Mouse (Mus musculus) liver, embryonic 16.5 days (tissue): ENCODE data around the gene Dennd1a. TPM values are rescaled to one million over a fixed set of nuclear protein-coding genes. Genes with fewer than 3 reads are reported as not detected.

Experiments
- ATAC-seq: fragments of 200-750 bp; cut with Nextera tagmentation; 2 replicates; pipeline ENCODE4 v1.8.0; 2017; ENCODE audit warnings: low read depth, mild to moderate bottlenecking, moderate number of reproducible peaks, moderate library complexity
- H3K27ac ChIP-seq: fragments of 300-500 bp; sonication (generic); 2 replicates; pipeline ENCODE4 v1.5.1; 2014; ENCODE audit warnings: mild to moderate bottlenecking, low read length
- H3K27me3 ChIP-seq: fragments of 300-500 bp; sonication (generic); 2 replicates; pipeline ENCODE4 v1.6.1; 2014; ENCODE audit warnings: low read depth, low read length, mixed read lengths; ENCODE audit not compliant: control insufficient read depth, insufficient read depth
- H3K36me3 ChIP-seq: fragments of 300-500 bp; sonication (generic); 2 replicates; pipeline ENCODE4 v1.6.1; 2014; ENCODE audit warnings: mild to moderate bottlenecking; ENCODE audit not compliant: control insufficient read depth, insufficient read depth
- H3K4me1 ChIP-seq: fragments of 300-500 bp; sonication (generic); 2 replicates; pipeline ENCODE4 v1.6.1; 2014; ENCODE audit warnings: low read depth, low read length, mixed read lengths; ENCODE audit not compliant: control insufficient read depth
- H3K4me2 ChIP-seq: fragments of 300-500 bp; sonication (generic); 2 replicates; pipeline ENCODE4 v1.6.1; 2014; ENCODE audit warnings: low read depth, low read length, mixed read lengths
- H3K4me3 ChIP-seq: fragments of 300-500 bp; sonication (generic); 2 replicates; pipeline ENCODE4 v1.5.1; 2014; ENCODE audit warnings: low read depth, mild to moderate bottlenecking, low read length
- H3K9ac ChIP-seq: fragments of 300-500 bp; sonication (generic); 2 replicates; pipeline ENCODE4 v1.6.1; 2014; ENCODE audit warnings: low read depth, low read length
- H3K9me3 ChIP-seq: fragments of 300-500 bp; sonication (generic); replicated peaks from 2 replicates; pipeline ENCODE4 v1.6.1; 2016; ENCODE audit warnings: low read length; ENCODE audit not compliant: control insufficient read depth
- WGBS: fragments of 180-500 bp; shearing (Covaris S2); extraction: QIAGEN DNeasy Blood & Tissue Kit; methylation state at CpG from one replicate; pipeline ENCODE4 v1.1.7; 2014; ENCODE audit not compliant: insufficient replicate concordance; 5-methylcytosine and 5-hydroxymethylcytosine counted together
- polyA plus RNA-seq: library from polyadenylated mRNA; unstranded; fragments of >200 nt; fragmentation: Nextera tagmentation; extraction: Ambion mirVana; gene quantifications from 2 replicates; pipeline ENCODE4 v1.2.1, GENCODE M21; 2015

The Dennd1a gene
- polyA plus RNA-seq, 1 experiment from 2014 or later = 7.9 TPM

DNA sequence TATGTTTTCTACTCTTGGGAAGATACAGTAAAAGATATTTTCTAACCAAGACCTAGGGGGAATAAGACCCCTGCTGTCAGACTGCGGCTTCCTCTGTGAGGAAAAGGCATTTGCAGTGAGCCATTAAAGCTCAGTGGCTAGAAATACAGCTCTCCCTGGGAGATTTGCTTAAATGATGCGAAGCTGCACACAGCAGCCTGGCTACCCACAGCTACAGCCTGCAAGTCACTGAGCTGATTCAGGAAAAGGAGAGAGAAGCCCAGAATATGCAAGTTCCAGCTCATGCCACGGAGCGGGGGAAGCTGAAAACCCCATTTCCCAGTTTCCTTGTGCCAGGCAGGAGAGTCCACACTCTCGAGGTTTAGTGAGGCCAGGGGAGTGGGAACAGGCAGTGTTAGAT lies 465.1 kb downstream of the Dennd1a start:
- Histone ChIP-seq H3K36me3 (no peaks in the 10 kb centered on the region), H3K27me3 (no peaks in the 10 kb centered on the region), H3K4me2 (no peak overlapping the region), H3K9ac (no peak overlapping the region), H3K4me3 (no peak overlapping the region), H3K4me1 (no peaks in the 10 kb centered on the region), H3K9me3 (no peaks in the 10 kb centered on the region), H3K27ac (no peak overlapping the region)
- ATAC-seq = no peak
- WGBS = 65% methylated on average over 5 of the region's 5 CpGs

GRCm38 (mm10) chr2:37819526-37820152 lies 467.6 kb downstream of the Dennd1a start:
- H3K27me3 ChIP-seq = no peaks in the 10 kb centered on the region
- H3K9me3 ChIP-seq = no peaks in the 10 kb centered on the region
- no peak overlapping the region for H3K4me3 ChIP-seq
- no peak for ATAC-seq
- H3K4me1 ChIP-seq = no peaks in the 10 kb centered on the region
- 62% methylated on average over 4 of the region's 4 CpGs for WGBS
- no peaks in the 10 kb centered on the region for H3K36me3 ChIP-seq
- H3K9ac ChIP-seq = no peak overlapping the region
- H3K4me2 ChIP-seq = no peak overlapping the region
- no peak overlapping the region for H3K27ac ChIP-seq

- H3K4me1 ChIP-seq = no peaks in the 10 kb centered on the region
- no peaks in the 10 kb centered on the region for H3K27me3 ChIP-seq
- no peak overlapping the region for H3K27ac ChIP-seq
- 36% methylated on average over 5 of the region's 5 CpGs for WGBS
- H3K4me3 ChIP-seq = no peak overlapping the region
- no peaks in the 10 kb centered on the region for H3K36me3 ChIP-seq
- no peak overlapping the region for H3K4me2 ChIP-seq
- no peak overlapping the region for H3K9ac ChIP-seq
- no peaks in the 10 kb centered on the region for H3K9me3 ChIP-seq
- ATAC-seq = no peak
Observed at GRCm38 (mm10) chr2:37818761-37819525, 468.2 kb downstream of the Dennd1a start.

- ATAC-seq = peak; percentile 51; the same call in 1 of the 2 replicates
Observed at GRCm38 (mm10) chr2:37815676-37816075, 471.5 kb downstream of the Dennd1a start.

GRCm38 (mm10) chr2:37814820-37815361 lies 472.3 kb downstream of the Dennd1a start:
- WGBS = 73% methylated on average over 8 of the region's 8 CpGs
- Histone ChIP-seq H3K36me3 (no peaks in the 10 kb centered on the region), H3K9me3 (no peaks in the 10 kb centered on the region), H3K9ac (no peak overlapping the region), H3K4me3 (no peak overlapping the region), H3K27ac (no peak overlapping the region), H3K4me2 (no peak overlapping the region), H3K4me1 (no peaks in the 10 kb centered on the region), H3K27me3 (no peaks in the 10 kb centered on the region)
- no peak for ATAC-seq

More at GRCm38 (mm10) chr2:37815676-37816075, 471.5 kb downstream of the Dennd1a start:
- Histone ChIP-seq H3K4me3 (no peak overlapping the region), H3K27ac (no peak overlapping the region), H3K4me2 (no peak overlapping the region), H3K9me3 (no peaks in the 10 kb centered on the region), H3K9ac (no peak overlapping the region), H3K27me3 (no peaks in the 10 kb centered on the region), H3K36me3 (no peaks in the 10 kb centered on the region), H3K4me1 (no peaks in the 10 kb centered on the region)
- 18% methylated on average over 3 of the region's 3 CpGs for WGBS

DNA sequence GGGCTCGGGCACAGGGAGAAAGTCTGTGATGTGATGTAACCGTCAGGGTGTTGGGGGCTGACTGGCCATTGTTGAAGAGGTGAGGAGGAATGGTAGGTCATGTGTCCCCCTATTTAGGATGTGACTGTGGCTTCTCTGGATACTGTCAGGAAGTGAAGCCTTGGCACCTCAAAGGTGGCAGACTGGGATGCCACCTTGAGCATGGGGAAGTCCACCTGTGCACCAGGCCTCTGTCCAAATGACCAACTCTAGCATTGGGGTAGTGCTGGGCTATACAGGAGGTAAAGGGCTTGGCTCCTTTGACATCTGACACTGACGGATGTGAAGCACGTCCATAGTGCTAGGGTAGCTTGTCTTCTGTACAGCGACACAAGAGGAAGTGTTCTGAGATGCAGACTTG lies 474.8 kb downstream of the Dennd1a start:
- Histone ChIP-seq H3K9me3 (no peaks in the 10 kb centered on the region), H3K4me2 (no peak overlapping the region), H3K36me3 (no peaks in the 10 kb centered on the region), H3K4me1 (no peaks in the 10 kb centered on the region), H3K9ac (no peak overlapping the region), H3K27ac (no peak overlapping the region), H3K27me3 (no peaks in the 10 kb centered on the region), H3K4me3 (no peak overlapping the region)
- ATAC-seq = no peak
- WGBS = 75% methylated on average over 5 of the region's 5 CpGs

- Histone ChIP-seq H3K9me3 (no peaks in the 10 kb centered on the region), H3K9ac (no peak overlapping the region), H3K4me1 (no peaks in the 10 kb centered on the region), H3K36me3 (no peaks in the 10 kb centered on the region), H3K4me2 (no peak overlapping the region), H3K4me3 (no peak overlapping the region), H3K27me3 (no peaks in the 10 kb centered on the region), H3K27ac (no peak overlapping the region)
- ATAC-seq = no peak
- WGBS = 74% methylated on average over 2 of the region's 2 CpGs
Observed at GRCm38 (mm10) chr2:37811682-37812081, 475.5 kb downstream of the Dennd1a start.

GRCm38 (mm10) chr2:37802610-37803212 lies 484.5 kb downstream of the Dennd1a start:
- Histone ChIP-seq H3K4me2 (no peak overlapping the region), H3K4me1 (no peaks in the 10 kb centered on the region), H3K9me3 (no peaks in the 10 kb centered on the region), H3K27ac (no peak overlapping the region), H3K36me3 (no peaks in the 10 kb centered on the region), H3K9ac (no peak overlapping the region), H3K27me3 (no peaks in the 10 kb centered on the region), H3K4me3 (no peak overlapping the region)
- 47% methylated on average over 4 of the region's 4 CpGs for WGBS
- ATAC-seq = no peak; the same call in 1 of the 2 replicates

GRCm38 (mm10) chr2:37801687-37802086 lies 485.5 kb downstream of the Dennd1a start:
- no peaks in the 10 kb centered on the region for H3K4me1 ChIP-seq
- H3K27me3 ChIP-seq = no peaks in the 10 kb centered on the region
- H3K9me3 ChIP-seq = no peaks in the 10 kb centered on the region
- H3K4me2 ChIP-seq = no peak overlapping the region
- no peak overlapping the region for H3K4me3 ChIP-seq
- no peak for ATAC-seq
- no peak overlapping the region for H3K27ac ChIP-seq
- H3K9ac ChIP-seq = no peak overlapping the region
- WGBS = 70% methylated on average over 4 of the region's 4 CpGs
- no peaks in the 10 kb centered on the region for H3K36me3 ChIP-seq
